Mouse (Mus musculus): ENCODE data around the gene Syce3. TPM values are rescaled to one million over a fixed set of nuclear protein-coding genes. Genes with fewer than 3 reads are reported as not detected.

Syce3 gene
- polyA plus RNA-seq, 1 experiment from 2014 or later = not detected

DNA sequence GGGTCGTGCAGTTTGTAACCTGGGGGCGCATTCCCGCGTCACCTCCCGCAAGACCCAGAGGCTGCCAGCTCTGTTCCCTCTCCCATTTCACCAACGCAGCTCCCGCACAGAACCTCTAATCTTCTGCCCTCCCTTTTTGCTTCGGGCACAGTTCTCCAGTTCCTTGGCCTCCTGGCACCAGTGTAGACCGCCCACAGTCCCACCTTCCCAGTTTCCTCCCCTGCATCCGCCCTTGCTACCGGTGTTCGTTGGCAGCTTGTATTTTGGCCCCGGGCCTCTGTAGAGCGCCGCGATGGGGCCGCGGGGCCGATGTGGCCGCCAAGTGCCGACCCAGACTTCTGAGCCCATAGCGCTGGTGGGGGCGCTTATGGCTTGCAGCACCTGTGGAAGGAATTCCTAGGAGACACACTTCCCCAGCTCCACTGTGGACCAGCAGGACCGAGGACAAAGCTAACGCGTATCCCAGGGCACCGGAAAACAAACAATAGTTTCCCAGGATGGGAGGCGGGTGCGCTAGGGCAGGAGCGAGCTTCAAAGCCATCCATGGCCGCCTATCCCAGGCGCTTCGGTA, 31.4 kb downstream of the Syce3 start, which contains the start of gene Odf3b:
Gene Odf3b, minus strand, starts transcription at position 452 of the 571 bp plus-strand sequence.
- Histone ChIP-seq H3K4me2 (peak within 1 kb of the TSS; percentile 77), H3K27me3 (replicated peaks; ENCODE audit: control insufficient read depth, insufficient read depth, low read length) (peaks cover 43% of the 10 kb centered on the region), H3K9me3 (ENCODE audit: control insufficient read depth, low read length) (no peaks in the 10 kb centered on the region), H3K27ac (ENCODE audit: low read depth, low read length) (no peak within 1 kb of the TSS), H3K9ac (ENCODE audit: low read depth, low read length) (peak within 1 kb of the TSS; percentile 54; the same call in 1 of the 2 replicates), H3K4me1 (replicated peaks; ENCODE audit: control insufficient read depth, insufficient read depth, low read length) (peaks cover 26% of the 10 kb centered on the region), H3K36me3 (ENCODE audit: control insufficient read depth, insufficient read depth, low read length) (no peaks in the 10 kb centered on the region), H3K4me3 (ENCODE audit: low read depth, low read length) (peak within 1 kb of the TSS; percentile 51)
- peak; percentile 13 for ATAC-seq (replicated peaks; ENCODE audit: low FRiP score)
- 1% methylated on average over 33 of the region's 33 CpGs for WGBS
- peak; percentile 56 for DNase-seq (ENCODE audit: low spot score)

DNA sequence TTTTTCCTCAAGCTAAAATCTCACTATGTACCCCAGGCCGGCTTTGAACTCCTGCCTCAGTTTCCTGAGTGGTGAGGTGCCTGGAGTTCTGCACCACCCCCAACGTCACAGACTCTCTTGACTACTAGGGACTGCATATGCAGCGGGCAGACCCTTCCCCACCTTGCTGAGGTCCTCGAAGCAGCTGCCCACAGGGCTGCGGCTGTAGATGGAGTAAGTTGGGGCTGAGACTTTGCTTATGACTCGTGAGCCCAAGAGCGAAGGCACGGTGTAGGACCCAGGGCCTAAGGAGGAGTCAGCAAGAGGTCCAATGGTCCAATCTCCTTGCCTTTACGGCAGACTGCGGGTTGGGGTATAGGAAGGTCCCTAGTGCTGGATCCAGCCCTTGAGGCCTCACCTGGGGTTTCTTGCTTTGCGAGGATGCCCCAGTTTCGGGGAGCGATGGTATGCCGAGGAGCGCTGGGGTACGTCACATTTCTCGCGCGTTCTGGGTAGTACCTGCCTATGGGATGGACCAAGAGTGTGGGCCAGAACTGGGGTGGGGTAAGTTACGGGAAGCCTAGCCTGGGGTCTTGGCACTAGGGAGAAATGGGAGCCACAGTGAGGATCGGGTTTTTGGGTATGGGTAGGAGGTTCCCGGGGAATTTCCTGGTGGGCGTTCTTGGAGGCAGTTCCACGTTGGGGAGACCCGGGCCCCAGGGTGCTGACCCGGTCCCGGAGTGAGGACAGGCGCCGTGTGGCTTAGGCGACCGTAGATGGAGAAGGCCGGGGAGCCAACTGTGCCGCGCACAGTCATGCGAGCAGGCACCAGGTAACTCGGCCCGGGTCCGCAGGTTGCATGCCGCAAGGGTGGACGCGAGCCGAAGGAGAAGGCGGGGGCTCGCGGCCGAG, 32.1 kb downstream of the Syce3 start:
- Histone ChIP-seq H3K9me3 (ENCODE audit: control insufficient read depth, low read length) (no peaks in the 10 kb centered on the region), H3K36me3 (ENCODE audit: control insufficient read depth, insufficient read depth, low read length) (no peaks in the 10 kb centered on the region), H3K4me1 (replicated peaks; ENCODE audit: control insufficient read depth, insufficient read depth, low read length) (peaks cover 26% of the 10 kb centered on the region), H3K4me3 (ENCODE audit: low read depth, low read length) (peak overlapping the region; percentile 51), H3K9ac (ENCODE audit: low read depth, low read length) (peak overlapping the region; percentile 54; the same call in 1 of the 2 replicates), H3K4me2 (peak overlapping the region; percentile 77), H3K27me3 (replicated peaks; ENCODE audit: control insufficient read depth, insufficient read depth, low read length) (peaks cover 40% of the 10 kb centered on the region), H3K27ac (ENCODE audit: low read depth, low read length) (no peak overlapping the region)
- WGBS = 17% methylated on average over 46 of the region's 46 CpGs
- ATAC-seq (replicated peaks; ENCODE audit: low FRiP score) (no peak), DNase-seq (ENCODE audit: low spot score) (no peak)

DNA sequence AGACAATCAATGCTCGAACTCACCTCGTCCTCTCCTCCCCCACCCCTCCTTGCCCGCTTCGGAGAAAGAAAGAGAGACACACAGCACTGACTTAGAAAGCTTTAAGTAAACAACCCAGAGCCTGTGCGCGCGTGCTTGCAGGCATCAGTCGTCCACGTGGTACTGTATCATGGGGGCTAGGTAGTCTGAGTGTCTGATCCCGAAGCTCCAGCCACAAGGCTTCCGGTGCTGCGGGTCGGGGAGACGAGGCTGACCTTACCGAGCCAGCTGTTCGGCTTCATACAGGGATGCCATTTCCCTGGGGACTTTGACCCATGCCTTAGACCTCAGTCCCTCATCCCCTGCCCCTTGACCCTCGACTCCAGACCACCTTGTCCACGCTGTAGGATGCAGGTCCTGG, 32.9 kb downstream of the Syce3 start:
- H3K4me2 ChIP-seq = peak overlapping the region; percentile 42
- 9% methylated on average over 18 of the region's 18 CpGs for WGBS

DNA sequence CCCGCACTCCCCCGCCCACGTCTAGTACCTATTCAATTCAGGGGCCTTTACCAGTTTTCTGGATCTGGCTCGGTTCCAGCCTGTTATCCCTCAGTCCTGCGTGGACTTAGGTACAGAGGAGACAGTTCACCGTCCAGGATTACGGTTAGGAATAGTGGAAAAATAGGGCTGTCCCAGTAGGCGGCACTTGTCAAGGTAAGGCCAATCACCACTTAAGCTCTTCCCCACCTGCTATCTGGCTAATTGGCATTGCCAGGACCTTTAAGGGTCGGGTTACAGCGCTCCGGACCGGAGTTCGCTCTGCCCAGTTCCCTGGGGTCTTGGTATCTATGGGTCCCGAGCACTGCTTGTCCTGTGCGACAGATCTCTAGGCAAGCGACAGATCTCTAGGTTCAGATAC, 33.3 kb downstream of the Syce3 start, which contains the start of gene Tymp:
Gene Tymp, minus strand, starts transcription at position 83 of the 400 bp plus-strand sequence.
- ATAC-seq (replicated peaks; ENCODE audit: low FRiP score) (no peak), DNase-seq (ENCODE audit: low spot score) (no peak)
- 29% methylated on average over 16 of the region's 16 CpGs for WGBS
- Histone ChIP-seq H3K36me3 (ENCODE audit: control insufficient read depth, insufficient read depth, low read length) (peaks cover 3% of the 10 kb centered on the region; the same call in 1 of the 2 replicates), H3K4me2 (peak within 1 kb of the TSS; percentile 42), H3K27me3 (replicated peaks; ENCODE audit: control insufficient read depth, insufficient read depth, low read length) (peaks cover 40% of the 10 kb centered on the region), H3K4me3 (ENCODE audit: low read depth, low read length) (no peak within 1 kb of the TSS), H3K9me3 (ENCODE audit: control insufficient read depth, low read length) (no peaks in the 10 kb centered on the region), H3K27ac (ENCODE audit: low read depth, low read length) (no peak within 1 kb of the TSS), H3K9ac (ENCODE audit: low read depth, low read length) (no peak within 1 kb of the TSS), H3K4me1 (replicated peaks; ENCODE audit: control insufficient read depth, insufficient read depth, low read length) (peaks cover 29% of the 10 kb centered on the region)

More for the DNA sequence above, 32.9 kb downstream of the Syce3 start:
- Histone ChIP-seq H3K4me3 (ENCODE audit: low read depth, low read length) (no peak overlapping the region), H3K27me3 (replicated peaks; ENCODE audit: control insufficient read depth, insufficient read depth, low read length) (peaks cover 40% of the 10 kb centered on the region), H3K27ac (ENCODE audit: low read depth, low read length) (no peak overlapping the region), H3K9me3 (ENCODE audit: control insufficient read depth, low read length) (no peaks in the 10 kb centered on the region), H3K36me3 (ENCODE audit: control insufficient read depth, insufficient read depth, low read length) (no peaks in the 10 kb centered on the region), H3K4me1 (replicated peaks; ENCODE audit: control insufficient read depth, insufficient read depth, low read length) (peaks cover 29% of the 10 kb centered on the region), H3K9ac (ENCODE audit: low read depth, low read length) (no peak overlapping the region)
- DNase-seq (ENCODE audit: low spot score) (no peak), ATAC-seq (replicated peaks; ENCODE audit: low FRiP score) (no peak)

DNA sequence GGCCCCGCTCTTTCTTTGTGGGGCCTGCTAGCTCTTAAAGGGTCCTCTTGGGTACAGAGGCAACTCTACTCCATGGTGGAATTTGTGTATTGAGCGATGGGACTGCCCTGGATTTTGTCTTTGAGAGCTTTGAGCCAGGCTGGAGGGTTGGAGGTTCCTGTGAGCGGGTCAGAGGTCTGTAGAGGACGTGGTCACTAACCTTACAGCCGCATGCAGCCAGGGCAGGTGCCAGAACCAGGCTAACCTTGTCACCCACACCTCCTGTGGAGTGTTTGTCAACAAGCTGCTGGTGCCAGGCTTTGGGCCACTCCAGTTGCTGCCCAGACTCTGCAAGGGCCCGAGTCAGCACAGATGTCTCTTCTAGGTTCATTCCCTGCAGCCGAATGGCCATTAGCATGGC, 34.3 kb downstream of the Syce3 start:
- ATAC-seq (replicated peaks; ENCODE audit: low FRiP score) = no peak
- WGBS = 85% methylated on average over 7 of the region's 7 CpGs
- Histone ChIP-seq H3K36me3 (ENCODE audit: control insufficient read depth, insufficient read depth, low read length) (peaks cover 12% of the 10 kb centered on the region), H3K9ac (ENCODE audit: low read depth, low read length) (no peak overlapping the region), H3K9me3 (ENCODE audit: control insufficient read depth, low read length) (no peaks in the 10 kb centered on the region), H3K4me3 (ENCODE audit: low read depth, low read length) (no peak overlapping the region), H3K27ac (ENCODE audit: low read depth, low read length) (no peak overlapping the region), H3K27me3 (replicated peaks; ENCODE audit: control insufficient read depth, insufficient read depth, low read length) (peaks cover 40% of the 10 kb centered on the region), H3K4me2 (no peak overlapping the region), H3K4me1 (replicated peaks; ENCODE audit: control insufficient read depth, insufficient read depth, low read length) (peaks cover 29% of the 10 kb centered on the region)
- DNase-seq (ENCODE audit: low spot score) = no peak

DNA sequence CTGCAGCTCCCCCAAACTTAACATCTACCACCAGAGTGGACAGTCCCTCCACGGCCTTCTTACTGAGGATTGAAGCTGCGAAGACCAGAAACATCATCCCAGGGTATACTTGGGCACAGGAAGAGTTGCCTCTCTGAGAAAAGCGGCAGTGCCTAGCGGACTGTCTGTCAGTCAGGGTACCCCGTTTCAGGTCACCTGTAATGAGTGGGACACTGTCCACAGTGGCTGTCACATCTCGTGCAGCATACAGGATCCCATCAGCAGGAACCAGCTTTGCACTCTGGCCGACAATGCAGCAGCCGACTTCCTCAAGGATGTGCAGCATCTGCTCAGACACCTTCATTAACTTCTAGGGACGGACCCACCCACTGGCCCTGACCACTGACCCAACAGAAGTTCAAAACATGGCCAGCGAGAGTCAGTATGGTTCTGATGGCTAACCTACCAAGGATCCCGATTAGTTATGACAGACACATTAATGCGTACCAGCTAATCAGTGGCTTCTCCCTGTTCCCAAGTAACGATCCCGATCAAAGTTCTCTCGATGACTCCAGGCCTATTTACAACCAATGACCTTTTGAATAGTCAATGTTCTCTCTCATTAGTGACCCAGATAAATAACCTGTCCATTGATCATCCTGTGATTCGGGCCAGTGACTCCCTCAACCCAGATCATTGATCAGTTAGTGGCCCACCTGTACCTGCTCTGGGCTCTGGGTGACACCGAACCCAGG, 35.3 kb downstream of the Syce3 start:
- WGBS = 86% methylated on average over 17 of the region's 17 CpGs
- H3K9ac ChIP-seq (ENCODE audit: low read depth, low read length) = no peak overlapping the region
- H3K4me1 ChIP-seq (replicated peaks; ENCODE audit: control insufficient read depth, insufficient read depth, low read length) = peaks cover 29% of the 10 kb centered on the region
- DNase-seq (ENCODE audit: low spot score) (no peak), ATAC-seq (replicated peaks; ENCODE audit: low FRiP score) (no peak)
- peaks cover 21% of the 10 kb centered on the region for H3K36me3 ChIP-seq (ENCODE audit: control insufficient read depth, insufficient read depth, low read length)
- no peak overlapping the region for H3K4me2 ChIP-seq
- H3K27ac ChIP-seq (ENCODE audit: low read depth, low read length) = no peak overlapping the region
- H3K4me3 ChIP-seq (ENCODE audit: low read depth, low read length) = no peak overlapping the region
- H3K27me3 ChIP-seq (replicated peaks; ENCODE audit: control insufficient read depth, insufficient read depth, low read length) = peaks cover 37% of the 10 kb centered on the region
- no peaks in the 10 kb centered on the region for H3K9me3 ChIP-seq (ENCODE audit: control insufficient read depth, low read length)

DNA sequence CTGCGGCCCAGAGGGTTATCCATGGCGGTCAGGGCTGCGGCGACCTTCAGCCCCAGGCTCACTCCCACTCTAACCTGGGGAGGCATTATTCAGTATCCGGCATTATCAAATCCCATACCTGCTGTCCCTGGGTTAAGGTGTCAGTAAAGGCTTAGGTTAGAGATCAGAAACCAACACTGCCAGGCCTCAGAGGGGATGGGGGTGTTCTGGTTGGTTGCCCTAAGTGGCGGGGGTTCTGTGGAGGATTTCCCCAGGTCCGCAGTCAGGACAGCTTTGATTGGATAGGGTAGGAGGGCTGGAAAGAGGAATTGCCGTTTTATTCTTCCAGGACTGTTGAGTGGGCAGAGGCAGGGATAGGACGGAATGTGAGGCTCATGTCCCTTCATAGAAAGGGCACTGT, 36.0 kb downstream of the Syce3 start:
- peak overlapping the region; percentile 64 for H3K4me3 ChIP-seq (ENCODE audit: low read depth, low read length)
- peak overlapping the region; percentile 78 for H3K9ac ChIP-seq (ENCODE audit: low read depth, low read length)
- 48% methylated on average over 9 of the region's 9 CpGs for WGBS
- no peak for DNase-seq (ENCODE audit: low spot score)
- ATAC-seq (replicated peaks; ENCODE audit: low FRiP score) = 0 out of 2 replicates have a peak, but pooled peaks have one; percentile 1
- no peak overlapping the region; the same call in 1 of the 2 replicates for H3K27ac ChIP-seq (ENCODE audit: low read depth, low read length)
- peak overlapping the region; percentile 64 for H3K4me2 ChIP-seq
- H3K9me3 ChIP-seq (ENCODE audit: control insufficient read depth, low read length) = no peaks in the 10 kb centered on the region
- H3K36me3 ChIP-seq (ENCODE audit: control insufficient read depth, insufficient read depth, low read length) = peaks cover 26% of the 10 kb centered on the region
- H3K27me3 ChIP-seq (replicated peaks; ENCODE audit: control insufficient read depth, insufficient read depth, low read length) = peaks cover 33% of the 10 kb centered on the region
- peaks cover 25% of the 10 kb centered on the region for H3K4me1 ChIP-seq (replicated peaks; ENCODE audit: control insufficient read depth, insufficient read depth, low read length)

DNA sequence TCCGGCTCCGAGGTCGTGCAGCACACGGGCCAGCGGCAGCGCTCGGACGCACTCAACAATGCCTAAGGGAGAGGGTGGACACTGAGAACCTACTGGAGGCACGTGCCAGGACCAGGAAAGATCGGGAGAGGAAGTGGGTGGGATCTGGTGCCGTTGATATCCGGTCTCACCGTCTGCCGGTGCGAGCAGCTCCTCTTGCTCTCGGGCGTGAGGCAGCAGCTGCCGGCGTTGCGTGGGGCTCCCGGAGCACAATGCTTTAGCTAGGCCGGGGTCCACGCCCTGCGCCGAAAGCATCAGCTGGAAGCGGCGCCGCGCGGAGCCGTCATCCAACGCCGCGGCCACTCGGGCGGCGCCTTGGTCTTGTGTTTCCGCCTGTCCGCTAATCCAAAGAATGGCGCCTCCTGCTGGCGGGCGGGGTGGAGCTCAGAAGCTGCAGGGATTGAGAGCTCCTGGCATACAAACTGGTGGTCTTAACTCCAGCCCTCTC, 36.5 kb downstream of the Syce3 start, which contains the start of gene Sco2:
Gene Sco2, minus strand, starts transcription at position 85 of the 487 bp plus-strand sequence.
- Histone ChIP-seq H3K4me3 (ENCODE audit: low read depth, low read length) (peak within 1 kb of the TSS; percentile 64), H3K27me3 (replicated peaks; ENCODE audit: control insufficient read depth, insufficient read depth, low read length) (peaks cover 28% of the 10 kb centered on the region), H3K36me3 (ENCODE audit: control insufficient read depth, insufficient read depth, low read length) (peaks cover 31% of the 10 kb centered on the region), H3K9ac (ENCODE audit: low read depth, low read length) (peak within 1 kb of the TSS; percentile 78), H3K27ac (ENCODE audit: low read depth, low read length) (peak within 1 kb of the TSS; percentile 89), H3K9me3 (ENCODE audit: control insufficient read depth, low read length) (no peaks in the 10 kb centered on the region), H3K4me1 (replicated peaks; ENCODE audit: control insufficient read depth, insufficient read depth, low read length) (peaks cover 19% of the 10 kb centered on the region), H3K4me2 (peak within 1 kb of the TSS; percentile 64)
- WGBS = under 1% methylated on average over 42 of the region's 42 CpGs
- ATAC-seq (replicated peaks; ENCODE audit: low FRiP score) = peak; percentile 76
- DNase-seq (ENCODE audit: low spot score) = peak; percentile 97

All from liver, embryonic 11.5 days (tissue).